Mouse (Mus musculus): ENCODE data around the gene Bclaf3.
"Not testable (repeated sequence)": the region's sequence is repeated elsewhere in the genome, so short reads cannot be mapped to it uniquely, and the experiment has no call there.

Bclaf3 gene

GRCm38 (mm10) chrX:159526388-159526787 lies at the start of gene Bclaf3:
Gene Bclaf3, plus strand, starts transcription at chrX:159526688.
- no peak for DNase-seq

GRCm38 (mm10) chrX:159478243-159478940 lies 48.1 kb upstream of the Bclaf3 start:
- DNase-seq: not testable (repeated sequence)

GRCm38 (mm10) chrX:159484247-159484646 lies 42.2 kb upstream of the Bclaf3 start:
- no peak for DNase-seq

- no peak for DNase-seq
Observed at GRCm38 (mm10) chrX:159503181-159503580, 23.3 kb upstream of the Bclaf3 start.

GRCm38 (mm10) chrX:159508331-159509036 lies 18.0 kb upstream of the Bclaf3 start:
- no peak for DNase-seq

- no peak for DNase-seq
Observed at GRCm38 (mm10) chrX:159509042-159509441, 17.4 kb upstream of the Bclaf3 start.

- no peak for DNase-seq
Observed at GRCm38 (mm10) chrX:159509847-159510715, 16.4 kb upstream of the Bclaf3 start.

- DNase-seq: no peak
Observed at GRCm38 (mm10) chrX:159510716-159511051, 15.8 kb upstream of the Bclaf3 start.

GRCm38 (mm10) chrX:159515599-159515998 lies 10.9 kb upstream of the Bclaf3 start:
- no peak for DNase-seq

- DNase-seq: no peak
Observed at GRCm38 (mm10) chrX:159521780-159522179, 4.7 kb upstream of the Bclaf3 start.

- no peak for DNase-seq
Observed at GRCm38 (mm10) chrX:159522651-159523050, 3.8 kb upstream of the Bclaf3 start.

GRCm38 (mm10) chrX:159532427-159532810 lies 5.9 kb downstream of the Bclaf3 start:
- peak; percentile 98 to 99 for DNase-seq

- DNase-seq: peak; percentile 63 to 70
Observed at GRCm38 (mm10) chrX:159532811-159533462, 6.4 kb downstream of the Bclaf3 start.

GRCm38 (mm10) chrX:159541936-159542335 lies 15.4 kb downstream of the Bclaf3 start:
- DNase-seq: no peak

GRCm38 (mm10) chrX:159547093-159547492 lies 20.6 kb downstream of the Bclaf3 start:
- no peak for DNase-seq

- DNase-seq: not testable (repeated sequence)
Observed at GRCm38 (mm10) chrX:159584738-159585137, 58.2 kb downstream of the Bclaf3 start.

- DNase-seq: no peak
Observed at GRCm38 (mm10) chrX:159591633-159592032, 65.1 kb downstream of the Bclaf3 start.

GRCm38 (mm10) chrX:159597502-159597901 lies 71.0 kb downstream of the Bclaf3 start:
- DNase-seq: no peak

- DNase-seq: no peak
Observed at GRCm38 (mm10) chrX:159604832-159605231, 78.3 kb downstream of the Bclaf3 start.

- peak; percentile 30 to 46 for DNase-seq
Observed at GRCm38 (mm10) chrX:159606936-159607335, 80.4 kb downstream of the Bclaf3 start.

- peak; percentile 51 to 55 for DNase-seq
Observed at GRCm38 (mm10) chrX:159626208-159626906, 99.9 kb downstream of the Bclaf3 start.

GRCm38 (mm10) chrX:159626907-159627587 lies 100.6 kb downstream of the Bclaf3 start, which contains the start of gene Sh3kbp1:
Gene Sh3kbp1, plus strand, starts transcription at chrX:159627272.
- peak; percentile 79 to 87 for DNase-seq
